Mouse (Mus musculus): ENCODE measurements around the gene Foxp1. TPM values are rescaled to one million over a fixed set of nuclear protein-coding genes. Genes with fewer than 3 reads are reported as not detected.

Gene Foxp1
- polyA plus RNA-seq, 1 experiment from 2014 or later: 70.4 TPM

DNA sequence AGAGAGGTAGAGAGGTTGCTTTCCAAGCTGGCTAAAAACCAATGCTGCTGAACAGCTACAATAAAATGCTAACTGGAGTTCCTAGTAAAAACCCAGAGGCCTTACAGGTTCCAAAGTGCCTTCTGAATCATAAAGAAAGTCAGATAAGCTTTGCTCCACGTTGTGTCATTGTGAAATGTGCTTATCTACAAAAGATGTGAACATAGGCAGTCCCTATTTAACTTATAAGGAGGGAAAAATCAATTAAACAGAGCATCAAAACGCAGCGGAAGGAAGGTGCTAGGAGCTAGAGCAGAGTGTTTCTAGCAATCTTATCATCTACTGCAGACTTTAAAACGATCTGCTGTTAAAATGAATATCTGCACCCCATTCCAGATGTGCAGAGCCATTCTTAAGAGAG lies 416.5 kb downstream of the Foxp1 start:
- 85% methylated on average over 4 of the region's 4 CpGs for WGBS
- no peaks in the 10 kb centered on the region for H3K9me3 ChIP-seq
- H3K4me3 ChIP-seq (replicated peaks): no peak overlapping the region
- peaks cover 23% of the 10 kb centered on the region for H3K4me1 ChIP-seq (replicated peaks)
- no peak overlapping the region for H3K4me2 ChIP-seq (replicated peaks)
- no peak overlapping the region for H3K27ac ChIP-seq
- ATAC-seq: no peak
- H3K36me3 ChIP-seq: no peaks in the 10 kb centered on the region
- H3K9ac ChIP-seq (replicated peaks): no peak overlapping the region
- no peaks in the 10 kb centered on the region for H3K27me3 ChIP-seq

GRCm38 (mm10) chr6:99104446-99104845 lies 418.1 kb downstream of the Foxp1 start:
- H3K27ac ChIP-seq: no peak overlapping the region
- ATAC-seq: no peak
- no peaks in the 10 kb centered on the region for H3K27me3 ChIP-seq
- no peak overlapping the region for H3K9ac ChIP-seq (replicated peaks)
- peaks cover 23% of the 10 kb centered on the region for H3K4me1 ChIP-seq (replicated peaks)
- no peak overlapping the region for H3K4me2 ChIP-seq (replicated peaks)
- no peak overlapping the region for H3K4me3 ChIP-seq (replicated peaks)
- H3K9me3 ChIP-seq: no peaks in the 10 kb centered on the region
- WGBS: 39% methylated on average over 7 of the region's 7 CpGs
- H3K36me3 ChIP-seq: no peaks in the 10 kb centered on the region

DNA sequence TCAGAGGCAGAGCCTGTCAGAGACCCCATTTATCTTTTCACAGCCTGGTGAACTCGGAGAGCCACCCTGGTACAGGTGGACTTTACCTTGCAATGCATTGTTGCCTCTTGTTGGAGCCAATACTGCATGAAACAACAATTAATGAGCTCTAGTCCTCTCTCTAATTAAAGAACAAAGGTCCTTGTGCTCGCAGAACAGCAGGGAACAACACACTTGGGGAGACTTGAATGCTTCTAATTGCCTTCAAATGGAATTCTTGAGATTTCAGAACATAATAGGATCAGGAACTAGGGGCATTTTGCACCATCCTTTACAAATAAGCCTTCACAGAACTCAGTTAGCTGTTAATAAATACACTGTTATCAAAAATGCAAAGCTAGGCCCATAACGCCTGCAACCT lies 418.6 kb downstream of the Foxp1 start:
- WGBS: 42% methylated on average over 3 of the region's 3 CpGs
- Histone ChIP-seq H3K4me1 (replicated peaks) (peaks cover 23% of the 10 kb centered on the region), H3K9ac (replicated peaks) (no peak overlapping the region), H3K36me3 (no peaks in the 10 kb centered on the region), H3K4me2 (replicated peaks) (no peak overlapping the region), H3K9me3 (no peaks in the 10 kb centered on the region), H3K27me3 (no peaks in the 10 kb centered on the region), H3K4me3 (replicated peaks) (no peak overlapping the region), H3K27ac (no peak overlapping the region)
- ATAC-seq: no peak

- H3K4me3 ChIP-seq (replicated peaks): no peak overlapping the region
- H3K4me2 ChIP-seq (replicated peaks): no peak overlapping the region
- H3K4me1 ChIP-seq (replicated peaks): peaks cover 36% of the 10 kb centered on the region
- H3K36me3 ChIP-seq: no peaks in the 10 kb centered on the region
- no peaks in the 10 kb centered on the region for H3K9me3 ChIP-seq
- H3K27me3 ChIP-seq: peaks cover 5% of the 10 kb centered on the region; the same call in 1 of the 2 replicates
- peak; percentile 67 for ATAC-seq
- H3K27ac ChIP-seq: no peak overlapping the region
- H3K9ac ChIP-seq (replicated peaks): no peak overlapping the region
- WGBS: 6% methylated on average over 6 of the region's 6 CpGs
These were observed 421.0 kb downstream of the Foxp1 start for GRCm38 (mm10) chr6:99101489-99101908.

DNA sequence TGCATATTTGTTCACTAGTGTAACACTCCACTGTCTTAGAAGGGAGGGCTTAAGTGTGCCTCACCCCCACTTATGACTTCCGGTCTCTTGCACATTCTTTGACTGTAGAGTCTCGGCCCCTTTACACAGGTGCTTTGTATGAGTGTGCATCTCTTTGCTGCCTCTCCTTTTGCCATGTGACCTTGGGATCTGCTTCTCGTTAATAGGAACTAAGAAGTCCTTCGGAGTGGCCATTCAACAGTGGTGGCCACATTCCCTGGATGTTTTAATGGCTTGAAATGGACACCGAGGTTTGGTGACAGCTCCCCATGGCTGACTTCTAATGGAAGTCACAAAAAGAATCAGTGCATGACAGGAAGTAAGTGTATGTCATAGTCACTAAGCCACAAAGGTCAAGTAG lies 422.2 kb downstream of the Foxp1 start:
- 57% methylated on average over 5 of the region's 5 CpGs for WGBS

GRCm38 (mm10) chr6:99099781-99100180 lies 422.7 kb downstream of the Foxp1 start:
- H3K36me3 ChIP-seq: no peaks in the 10 kb centered on the region
- H3K4me1 ChIP-seq (replicated peaks): peaks cover 51% of the 10 kb centered on the region
- ATAC-seq: no peak
- no peak overlapping the region for H3K4me2 ChIP-seq (replicated peaks)
- H3K27me3 ChIP-seq: peaks cover 7% of the 10 kb centered on the region; the same call in 1 of the 2 replicates
- H3K9me3 ChIP-seq: no peaks in the 10 kb centered on the region
- H3K9ac ChIP-seq (replicated peaks): no peak overlapping the region
- H3K27ac ChIP-seq: no peak overlapping the region
- H3K4me3 ChIP-seq (replicated peaks): no peak overlapping the region
- 72% methylated on average over 4 of the region's 4 CpGs for WGBS

More for the DNA sequence above, 422.2 kb downstream of the Foxp1 start:
- Histone ChIP-seq H3K4me3 (replicated peaks) (no peak overlapping the region), H3K9me3 (no peaks in the 10 kb centered on the region), H3K4me1 (replicated peaks) (peaks cover 48% of the 10 kb centered on the region), H3K27me3 (peaks cover 7% of the 10 kb centered on the region; the same call in 1 of the 2 replicates), H3K9ac (replicated peaks) (no peak overlapping the region), H3K36me3 (no peaks in the 10 kb centered on the region), H3K4me2 (replicated peaks) (no peak overlapping the region), H3K27ac (no peak overlapping the region)
- no peak for ATAC-seq

DNA sequence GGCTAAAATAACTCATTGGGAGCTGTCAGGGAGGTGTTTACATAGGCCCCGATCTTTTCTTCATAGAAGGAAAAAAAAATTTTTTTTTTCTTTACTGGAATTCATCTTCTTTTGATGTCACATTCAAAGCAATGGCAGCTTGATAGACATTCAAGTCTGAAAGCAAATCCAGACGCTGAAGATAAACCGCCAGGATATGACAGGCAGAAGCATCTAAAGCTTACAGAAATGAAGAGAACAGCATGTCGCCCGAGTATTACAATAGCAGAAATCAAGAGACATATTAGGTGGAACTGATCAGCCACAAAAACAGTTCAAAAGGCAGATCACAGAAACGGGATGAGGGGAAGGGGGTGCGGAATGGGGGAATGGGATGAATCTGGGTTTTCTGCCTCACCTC lies 425.3 kb downstream of the Foxp1 start:
- Histone ChIP-seq H3K36me3 (no peaks in the 10 kb centered on the region), H3K27me3 (peaks cover 7% of the 10 kb centered on the region; the same call in 1 of the 2 replicates), H3K4me3 (replicated peaks) (no peak overlapping the region), H3K4me2 (replicated peaks) (0 out of 2 replicates have a peak overlapping the region, but pooled peaks have one; percentile 1), H3K4me1 (replicated peaks) (peaks cover 45% of the 10 kb centered on the region), H3K27ac (no peak overlapping the region), H3K9me3 (no peaks in the 10 kb centered on the region), H3K9ac (replicated peaks) (no peak overlapping the region)
- ATAC-seq: no peak
- 24% methylated on average over 7 of the region's 7 CpGs for WGBS

DNA sequence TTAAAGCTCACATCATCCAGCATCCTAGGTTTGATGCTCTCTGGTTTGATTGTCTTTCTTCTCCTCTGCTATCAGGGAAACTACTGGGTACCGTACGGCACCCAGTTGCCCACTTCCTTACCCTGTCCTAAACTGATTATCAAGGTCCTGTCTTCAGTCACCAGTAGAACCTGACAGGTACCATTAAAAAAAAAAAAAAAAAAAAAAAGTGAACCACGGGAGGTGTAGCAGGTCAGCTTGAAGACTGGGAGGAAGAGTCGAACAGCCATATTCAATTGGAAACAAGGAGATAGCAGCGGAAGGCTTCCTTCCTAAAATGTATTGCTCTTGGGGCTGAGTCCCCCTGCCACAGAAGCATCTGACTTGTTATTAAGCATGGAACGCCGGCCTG lies 425.8 kb downstream of the Foxp1 start:
- Histone ChIP-seq H3K4me2 (replicated peaks) (no peak overlapping the region), H3K27ac (no peak overlapping the region), H3K4me3 (replicated peaks) (no peak overlapping the region), H3K27me3 (peaks cover 7% of the 10 kb centered on the region; the same call in 1 of the 2 replicates), H3K36me3 (no peaks in the 10 kb centered on the region), H3K9ac (replicated peaks) (no peak overlapping the region), H3K9me3 (no peaks in the 10 kb centered on the region), H3K4me1 (replicated peaks) (peaks cover 43% of the 10 kb centered on the region)
- WGBS: 51% methylated on average over 7 of the region's 7 CpGs
- no peak for ATAC-seq

DNA sequence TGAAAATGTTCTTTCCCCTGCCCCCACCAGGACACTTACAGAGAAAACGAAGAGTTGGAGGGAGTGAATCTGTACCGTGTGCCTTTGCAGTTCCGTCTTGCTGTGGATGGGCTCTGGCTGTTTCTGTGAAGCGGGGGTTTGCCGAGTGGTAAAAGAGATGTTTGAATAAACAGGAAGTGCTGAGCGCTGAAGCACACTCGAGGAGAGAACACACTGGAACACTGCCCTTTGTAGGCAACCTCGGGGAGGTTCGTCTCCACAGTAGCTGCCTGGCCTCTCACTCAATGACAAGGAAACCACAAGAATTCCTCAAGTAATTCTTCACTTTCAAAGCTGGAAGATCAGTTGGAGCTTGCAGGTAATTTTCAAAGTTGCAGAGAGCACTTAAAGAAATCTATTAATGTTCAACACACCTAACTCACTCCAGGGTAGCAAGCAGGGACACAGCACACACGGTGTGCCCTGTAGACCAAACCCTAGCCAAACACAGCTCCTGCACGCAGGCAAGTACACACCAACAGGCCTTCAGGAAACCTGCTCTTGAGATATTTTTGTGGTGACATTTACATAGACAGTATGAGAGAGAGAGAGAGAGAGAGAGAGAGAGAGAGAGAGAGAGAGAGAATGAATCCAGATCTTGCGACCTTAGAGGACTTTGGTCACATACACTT lies 426.3 kb downstream of the Foxp1 start:
- no peaks in the 10 kb centered on the region for H3K9me3 ChIP-seq
- ATAC-seq: no peak
- H3K4me3 ChIP-seq (replicated peaks): no peak overlapping the region
- H3K27me3 ChIP-seq: peaks cover 7% of the 10 kb centered on the region; the same call in 1 of the 2 replicates
- H3K36me3 ChIP-seq: no peaks in the 10 kb centered on the region
- peak overlapping the region; percentile 35; the same call in 1 of the 2 replicates for H3K4me2 ChIP-seq (replicated peaks)
- H3K4me1 ChIP-seq (replicated peaks): peaks cover 39% of the 10 kb centered on the region
- no peak overlapping the region for H3K9ac ChIP-seq (replicated peaks)
- no peak overlapping the region for H3K27ac ChIP-seq
- WGBS: 28% methylated on average over 12 of the region's 12 CpGs

DNA sequence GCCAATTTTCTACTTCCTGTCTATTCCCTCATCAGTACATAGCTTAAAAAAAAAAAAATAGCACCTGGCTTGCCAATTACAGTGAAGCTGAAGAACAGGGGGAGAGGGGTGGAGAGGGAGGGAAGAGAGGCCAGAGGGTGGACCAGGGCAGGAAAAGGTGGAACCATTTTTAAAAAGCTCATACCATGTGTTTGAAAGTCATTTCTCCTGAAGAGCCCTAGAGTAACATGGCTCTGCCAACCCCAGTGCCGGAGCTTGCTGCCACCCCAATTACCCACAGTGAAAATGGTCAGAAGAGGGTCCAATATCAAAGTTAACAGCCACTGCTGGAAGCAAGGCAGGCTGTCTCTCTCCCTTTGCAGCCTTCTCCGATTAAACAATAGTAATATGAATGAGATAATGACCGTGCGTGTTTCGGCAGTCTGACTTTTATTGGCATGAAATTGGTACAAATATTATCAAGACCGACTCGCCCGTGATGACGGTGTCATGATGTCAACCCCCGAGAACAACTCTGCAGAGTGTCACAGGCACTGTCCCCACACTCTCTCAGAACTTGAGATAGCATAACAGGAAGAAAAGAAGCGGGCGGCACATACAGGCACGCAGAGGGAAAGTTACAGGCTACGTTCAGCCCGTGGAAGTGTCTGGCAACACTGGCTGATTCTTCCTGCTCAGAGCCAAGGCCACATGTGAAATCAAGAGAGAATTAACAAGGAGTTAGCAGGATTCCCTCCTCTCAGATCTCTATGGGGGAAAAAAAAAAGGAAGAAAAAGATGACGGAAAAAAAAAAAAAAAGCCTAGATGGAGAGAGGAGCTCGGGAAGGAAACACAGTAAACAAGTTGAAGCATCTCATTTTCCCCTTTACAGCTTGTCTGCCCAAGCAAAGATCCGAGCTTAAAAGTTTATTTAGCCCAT lies 427.1 kb downstream of the Foxp1 start:
- Histone ChIP-seq H3K4me1 (replicated peaks) (peaks cover 38% of the 10 kb centered on the region), H3K4me2 (replicated peaks) (peak overlapping the region; percentile 35), H3K9ac (replicated peaks) (no peak overlapping the region), H3K27ac (no peak overlapping the region), H3K4me3 (replicated peaks) (no peak overlapping the region), H3K36me3 (no peaks in the 10 kb centered on the region), H3K27me3 (peaks cover 7% of the 10 kb centered on the region; the same call in 1 of the 2 replicates), H3K9me3 (no peaks in the 10 kb centered on the region)
- no peak for ATAC-seq
- WGBS: 35% methylated on average over 18 of the region's 18 CpGs

- Histone ChIP-seq H3K4me2 (replicated peaks) (no peak overlapping the region), H3K4me1 (replicated peaks) (peaks cover 38% of the 10 kb centered on the region), H3K9ac (replicated peaks) (no peak overlapping the region), H3K36me3 (no peaks in the 10 kb centered on the region), H3K9me3 (no peaks in the 10 kb centered on the region), H3K4me3 (replicated peaks) (no peak overlapping the region), H3K27ac (no peak overlapping the region; the same call in 1 of the 2 replicates), H3K27me3 (peaks cover 7% of the 10 kb centered on the region; the same call in 1 of the 2 replicates)
- WGBS: 41% methylated on average over 10 of the region's 10 CpGs
- no peak for ATAC-seq
These were observed 428.1 kb downstream of the Foxp1 start for GRCm38 (mm10) chr6:99094339-99094989.
